Mouse (Mus musculus): ENCODE results near the gene Rad9b.
A peak's percentile ranks its signal among the peaks of the same experiment; 100 is the strongest.

Rad9b gene

DNA sequence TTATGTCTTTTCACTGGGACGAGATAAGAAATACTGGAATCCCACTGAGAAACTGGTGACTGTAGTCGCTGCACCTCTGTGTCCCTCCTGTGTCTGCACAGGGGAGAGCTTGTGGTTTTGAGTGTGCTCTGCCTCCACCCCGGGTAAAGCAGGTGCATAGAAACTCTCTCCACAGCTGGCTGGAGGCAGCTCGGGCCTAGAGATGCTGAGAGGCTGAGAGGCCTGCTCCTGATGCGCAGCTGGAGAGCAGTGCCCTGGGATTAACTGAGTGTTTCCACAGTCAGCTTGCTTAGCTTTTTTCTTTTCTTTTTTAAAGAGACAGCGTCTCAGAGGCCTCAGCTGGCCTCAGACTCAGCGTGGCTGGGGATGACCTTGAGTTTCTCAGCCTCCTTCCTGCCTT lies 42.3 kb downstream of the Rad9b start:
- no peak for DNase-seq

DNA sequence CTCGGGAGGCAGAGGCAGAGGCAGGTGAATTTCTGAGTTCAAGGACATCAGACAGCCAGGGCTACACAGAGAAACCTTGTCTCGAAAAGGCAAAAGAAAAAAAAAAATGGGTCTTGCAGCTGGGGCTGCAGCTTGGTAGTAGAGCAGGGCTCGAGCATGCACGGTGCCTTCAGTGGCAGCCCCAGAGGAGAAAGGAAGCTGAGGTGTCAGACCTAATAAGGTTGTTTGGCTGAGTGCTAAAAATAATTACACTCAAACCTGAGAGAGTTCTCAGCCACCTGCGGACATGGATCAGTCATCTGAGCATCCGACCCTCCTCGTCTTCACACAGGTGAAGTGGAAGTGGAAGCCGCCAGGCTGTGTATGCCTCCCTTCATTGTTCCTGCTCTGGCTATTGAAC lies 43.3 kb downstream of the Rad9b start:
- no peak for DNase-seq

DNA sequence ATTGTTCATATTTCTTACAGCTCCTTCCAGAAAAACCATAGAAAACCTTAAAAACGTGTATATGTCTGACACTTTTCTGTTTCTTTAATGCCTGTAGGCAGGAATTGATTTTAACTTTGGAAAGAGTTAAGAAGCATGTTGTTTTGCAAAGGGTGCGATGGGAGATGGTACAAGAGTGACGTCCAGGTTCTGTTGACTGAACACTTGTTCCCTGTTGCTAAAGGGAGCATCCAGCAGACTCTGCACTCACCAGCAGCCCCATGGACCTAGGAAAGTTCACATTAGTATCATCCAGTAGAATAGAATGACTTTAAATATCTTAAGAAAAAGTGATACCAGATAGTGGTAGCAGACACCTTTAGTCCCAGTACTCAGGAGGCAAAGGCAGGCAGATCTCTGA lies 47.5 kb downstream of the Rad9b start:
- no peak for DNase-seq

DNA sequence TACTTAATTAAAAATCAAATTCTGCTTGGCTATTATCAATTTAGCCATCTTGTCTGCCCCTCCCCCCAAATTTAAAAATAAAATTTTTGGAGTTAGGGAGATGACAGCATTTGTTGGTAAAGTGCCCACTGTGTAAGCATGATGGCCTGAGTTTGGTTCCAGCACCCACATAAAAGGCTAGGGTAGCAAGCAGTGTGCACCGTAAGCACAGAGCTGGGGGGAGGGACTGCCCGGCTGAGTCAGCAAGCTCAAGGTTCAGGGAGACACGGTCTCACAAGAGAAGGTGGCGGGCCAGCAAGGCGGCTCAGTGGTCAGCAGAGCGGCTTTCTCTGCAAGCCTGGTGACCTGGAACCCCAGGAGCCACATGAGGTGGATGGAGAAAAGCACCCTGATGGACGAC lies 48.6 kb downstream of the Rad9b start:
- no peak for DNase-seq

DNA sequence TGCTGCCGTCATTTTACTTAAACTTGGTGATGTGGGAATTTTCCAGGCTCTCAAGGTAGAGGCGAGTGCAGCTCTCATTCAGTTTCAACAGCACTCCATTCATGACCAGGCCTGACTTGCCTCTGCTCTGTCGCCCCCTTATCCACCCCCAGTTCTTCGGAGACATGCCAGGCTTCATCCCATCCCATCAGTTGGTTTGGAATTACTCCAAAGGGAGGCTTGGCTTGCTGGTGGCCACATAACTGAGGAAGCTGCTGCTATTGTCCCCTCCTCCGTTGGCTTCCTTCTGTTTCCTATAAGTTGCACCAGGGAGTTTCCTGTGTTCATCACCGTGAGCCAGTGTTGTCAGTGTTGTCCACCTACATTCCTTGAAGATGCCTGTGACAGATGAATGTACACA lies 49.5 kb downstream of the Rad9b start:
- DNase-seq: no peak

DNA sequence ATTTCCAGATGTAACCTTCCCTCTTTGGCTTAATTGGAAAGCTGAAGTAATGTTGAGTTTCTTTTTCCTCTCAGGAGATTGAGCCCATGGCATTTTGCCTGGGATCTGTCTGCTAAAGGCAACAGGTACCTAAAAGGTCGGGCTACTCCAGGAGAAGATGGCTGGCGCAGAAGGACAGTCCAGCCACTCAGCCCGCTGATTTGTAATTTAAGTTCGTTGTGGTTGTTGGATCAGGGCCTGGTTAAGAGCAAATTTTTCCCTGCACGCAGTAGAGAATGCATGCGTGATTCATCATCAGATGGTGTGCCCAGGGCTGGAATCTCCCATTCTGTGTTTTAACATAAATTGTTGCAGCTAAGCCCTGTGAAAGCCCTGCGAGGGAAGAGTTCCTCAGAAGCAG lies 50.1 kb downstream of the Rad9b start:
- DNase-seq: no peak

DNA sequence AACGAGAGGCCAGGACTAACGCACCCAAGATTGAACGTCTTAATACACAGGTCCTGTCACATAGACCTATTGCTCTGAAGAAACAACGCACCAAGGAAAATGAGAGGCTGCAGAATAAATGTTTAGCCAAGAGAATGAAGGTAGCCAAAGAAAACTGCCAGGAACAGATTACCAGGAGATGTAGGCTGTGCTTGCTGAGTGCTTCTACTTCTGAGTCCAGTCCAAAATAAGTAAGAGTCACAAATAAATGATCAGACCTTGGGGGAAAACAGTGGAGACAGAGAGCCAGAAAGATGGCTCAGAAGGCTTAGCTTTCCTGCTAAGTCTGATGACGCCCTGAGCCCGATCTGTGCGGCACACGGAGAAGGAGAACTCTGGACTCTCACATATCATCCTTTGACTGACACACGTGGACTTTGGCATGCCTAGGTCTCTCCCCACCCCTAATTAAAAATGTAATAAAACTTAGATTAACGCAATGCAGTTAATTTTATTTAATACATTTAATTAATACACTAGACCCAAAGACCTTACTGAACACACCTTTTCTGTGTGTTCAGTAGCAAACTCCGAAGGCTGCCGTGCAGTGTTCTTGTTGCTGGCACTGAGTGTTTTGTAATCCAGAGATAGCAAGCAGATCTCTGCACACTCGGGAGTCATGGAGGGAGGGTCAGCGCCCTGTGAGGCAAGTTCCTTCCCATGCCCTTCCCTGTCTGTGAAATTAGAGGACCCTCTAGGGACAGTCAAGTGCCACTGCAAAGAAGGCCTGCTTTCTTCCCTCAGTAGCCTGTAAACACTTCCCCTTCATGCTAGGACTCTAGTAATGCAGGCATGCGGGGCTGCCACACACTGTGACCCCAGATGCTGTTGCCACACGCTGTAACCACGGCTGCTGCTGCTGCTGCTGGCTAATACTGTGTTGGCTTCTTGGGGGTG lies 51.0 kb downstream of the Rad9b start:
- DNase-seq: no peak

DNA sequence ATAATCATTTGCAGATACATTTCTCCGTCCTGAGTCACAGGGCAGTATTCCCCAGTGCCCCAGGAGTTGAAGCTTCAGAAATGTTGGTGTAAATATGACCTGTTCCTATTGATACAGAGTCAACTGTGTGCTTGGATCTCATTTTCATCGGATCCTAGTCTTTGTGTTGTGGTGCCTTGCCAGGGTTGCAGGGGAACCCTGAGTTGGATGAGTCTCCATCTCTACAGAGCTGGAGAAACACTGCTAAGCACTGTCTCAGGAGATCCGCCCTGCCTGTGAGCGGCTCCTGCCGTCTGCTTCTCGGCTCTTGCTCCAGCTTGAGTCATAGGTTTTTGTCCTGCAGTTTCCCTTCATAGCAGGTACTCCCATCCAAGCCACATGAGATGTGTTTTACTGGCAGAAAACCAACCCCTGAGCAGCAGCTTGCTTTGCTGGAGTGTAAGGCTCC lies 53.9 kb downstream of the Rad9b start:
- no peak for DNase-seq

DNA sequence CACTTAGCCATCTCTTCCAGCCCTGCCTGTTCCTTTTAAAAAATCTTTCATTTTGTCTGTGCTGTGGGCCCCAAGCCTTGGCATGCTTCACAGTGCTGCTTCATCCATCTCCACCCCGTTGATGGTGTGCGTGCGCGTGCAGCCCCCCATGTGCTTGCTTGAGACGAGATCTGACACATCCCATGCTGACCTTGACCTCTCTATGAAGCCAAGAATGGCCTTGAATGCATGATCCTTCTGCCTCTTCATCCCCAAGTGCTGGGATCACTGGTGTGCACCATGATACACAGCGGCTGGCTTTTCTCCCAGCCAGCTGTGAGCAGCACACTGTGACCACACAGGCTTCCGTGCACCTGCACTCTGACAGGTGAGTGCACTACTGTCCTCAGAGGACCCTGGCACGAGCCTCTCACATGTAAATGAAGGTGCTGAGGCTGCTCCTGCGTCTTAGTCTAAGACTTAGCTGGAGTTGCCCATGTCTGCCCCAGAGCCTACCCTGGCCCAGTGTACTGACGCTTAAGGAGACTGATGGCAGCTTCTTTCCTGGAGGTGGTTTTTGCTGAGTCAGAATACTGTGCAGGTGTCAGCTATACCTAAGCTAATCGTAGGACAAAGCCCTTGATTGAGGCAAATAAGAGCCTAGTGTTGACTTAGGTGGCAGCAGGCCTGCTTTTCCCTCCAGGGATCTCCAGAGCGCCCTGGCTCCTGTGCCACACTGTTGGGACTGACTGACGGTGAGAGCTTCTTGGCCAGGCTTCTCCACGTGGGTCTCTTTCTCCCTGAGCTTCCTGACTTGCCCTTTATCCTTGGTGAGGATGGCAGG lies 58.7 kb downstream of the Rad9b start:
- peak; percentile 52 to 73 for DNase-seq

DNA sequence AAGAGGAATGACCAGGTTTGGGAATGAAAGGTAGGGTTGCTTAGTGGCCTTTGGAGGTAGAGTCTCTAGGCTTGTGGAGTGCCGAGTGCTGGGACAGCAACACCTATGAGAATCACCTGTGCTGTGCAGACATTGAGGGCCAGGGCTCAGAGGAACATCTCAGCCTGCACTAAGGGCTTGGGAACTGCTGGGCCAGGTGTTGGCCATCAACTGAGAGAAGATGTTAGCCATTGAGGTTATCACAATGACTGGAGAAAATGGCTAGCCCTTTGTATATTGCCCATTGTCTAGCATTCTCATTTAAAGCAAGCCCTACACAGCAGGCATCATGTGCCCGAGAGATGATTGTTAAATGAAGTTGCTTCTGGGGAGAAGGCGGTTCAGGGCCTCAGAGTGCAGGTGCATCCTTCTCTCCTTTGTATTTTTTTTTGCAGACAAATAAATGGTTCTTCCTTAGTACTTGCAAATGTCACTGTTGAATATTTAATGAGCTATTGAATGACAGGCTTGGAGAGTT lies 59.8 kb downstream of the Rad9b start:
- DNase-seq: no peak

DNA sequence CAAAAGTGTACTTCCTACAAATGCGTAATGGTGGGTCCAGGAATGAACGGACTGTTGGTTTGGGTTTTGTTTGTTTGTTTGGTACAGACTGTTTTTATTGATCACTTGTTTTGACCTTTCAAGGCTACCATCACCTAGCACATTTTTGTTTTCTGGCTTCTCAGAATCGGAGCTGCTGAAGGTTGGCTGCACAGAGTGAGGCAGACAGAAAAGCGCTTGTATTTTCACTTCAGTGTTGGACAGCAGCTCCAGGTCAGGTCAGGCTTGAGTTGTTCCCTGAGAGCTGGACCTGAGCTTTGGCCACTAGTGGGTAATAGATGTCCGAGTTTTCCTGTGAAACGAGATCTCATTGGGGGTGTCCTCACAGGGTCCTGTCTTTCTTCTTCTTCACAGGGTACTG lies 60.9 kb downstream of the Rad9b start:
- no peak for DNase-seq

DNA sequence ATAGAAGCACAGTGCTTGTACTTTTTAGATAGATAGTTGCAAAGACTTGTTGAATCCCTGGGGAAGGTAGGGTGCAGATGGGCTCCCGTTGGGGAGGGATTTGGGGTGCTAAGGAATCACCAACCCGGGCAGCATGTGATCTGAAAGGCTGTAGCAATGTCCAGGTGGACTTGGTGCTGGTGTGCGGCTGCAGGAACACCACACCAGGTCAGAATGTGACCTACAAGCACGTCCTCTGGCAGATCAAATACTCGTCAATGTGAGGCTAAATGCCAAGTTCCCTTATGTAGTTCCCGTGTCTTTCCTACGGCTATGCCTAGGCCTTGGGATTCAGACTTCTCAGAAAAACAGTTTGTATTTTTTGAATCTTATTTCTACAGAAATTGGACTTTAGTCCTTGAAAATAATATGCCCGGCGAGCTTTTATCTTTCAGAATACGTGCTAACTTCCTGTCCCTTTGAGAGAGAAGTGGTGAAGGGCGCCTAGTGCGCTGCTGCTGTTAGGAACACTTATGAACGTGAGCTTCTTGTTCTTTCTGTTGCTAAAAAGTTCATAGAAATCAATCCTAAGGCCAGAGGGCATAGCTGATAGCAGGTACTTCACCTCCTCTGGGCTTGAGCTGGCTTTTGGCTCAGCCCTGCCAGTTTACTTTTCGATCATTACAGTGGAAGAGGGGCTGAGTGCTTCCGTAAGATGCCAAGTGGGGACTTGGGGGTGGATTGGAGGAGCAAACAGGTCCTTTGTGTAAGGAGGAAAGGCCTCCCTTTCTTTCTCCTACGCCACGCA lies 62.3 kb downstream of the Rad9b start:
- DNase-seq: peak; percentile 68 to 76

DNA sequence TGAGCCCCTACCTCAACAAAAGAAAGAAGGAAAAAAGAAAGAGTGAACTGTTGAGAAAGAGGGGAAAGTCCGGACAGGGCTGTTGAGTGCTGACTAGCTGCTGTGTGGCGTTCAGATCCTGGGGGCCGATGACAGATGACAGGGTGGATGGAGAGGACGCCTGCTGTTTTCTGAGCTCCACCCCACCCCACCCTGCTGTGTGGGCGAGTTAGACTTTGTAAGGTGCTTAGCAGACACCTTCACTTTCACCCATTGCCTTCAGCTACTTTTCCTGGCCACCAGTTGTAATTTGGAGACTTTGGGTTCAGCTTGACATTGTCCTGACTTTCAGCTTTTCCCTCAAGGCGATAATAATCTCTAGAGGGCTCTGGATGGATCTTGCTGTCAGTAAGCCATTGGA lies 62.9 kb downstream of the Rad9b start:
- DNase-seq: no peak

DNA sequence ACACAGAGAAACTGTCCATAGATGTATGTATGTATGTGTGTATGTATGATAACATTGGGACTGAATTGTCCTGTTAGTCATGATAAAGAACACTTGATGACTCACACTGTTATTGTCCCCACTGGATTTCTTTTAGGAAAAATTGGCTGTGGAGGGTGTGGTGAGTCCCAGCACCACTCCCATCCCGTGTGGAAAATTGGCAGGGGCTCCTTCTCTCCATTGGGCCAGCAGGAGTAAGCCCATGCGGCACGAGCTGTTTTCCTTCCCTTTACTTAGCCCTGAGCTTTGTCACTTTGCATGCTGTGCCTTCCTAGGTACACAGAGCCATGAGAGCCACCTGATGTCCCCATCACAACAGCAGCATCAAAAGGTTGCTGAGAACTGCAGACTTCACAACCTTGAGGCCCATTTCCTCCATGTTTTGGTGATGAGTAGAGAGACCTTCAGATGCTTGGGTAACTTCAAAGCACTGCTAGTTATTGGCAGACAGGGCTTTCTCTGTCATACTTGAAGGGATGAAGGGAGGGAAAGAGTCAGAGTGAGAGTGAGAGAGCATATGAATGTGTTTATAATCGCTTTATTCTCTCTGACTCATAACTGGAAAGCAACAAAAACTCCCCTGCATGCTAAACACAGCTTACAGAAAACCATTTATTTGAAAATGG lies 65.8 kb downstream of the Rad9b start:
- no peak for DNase-seq

DNA sequence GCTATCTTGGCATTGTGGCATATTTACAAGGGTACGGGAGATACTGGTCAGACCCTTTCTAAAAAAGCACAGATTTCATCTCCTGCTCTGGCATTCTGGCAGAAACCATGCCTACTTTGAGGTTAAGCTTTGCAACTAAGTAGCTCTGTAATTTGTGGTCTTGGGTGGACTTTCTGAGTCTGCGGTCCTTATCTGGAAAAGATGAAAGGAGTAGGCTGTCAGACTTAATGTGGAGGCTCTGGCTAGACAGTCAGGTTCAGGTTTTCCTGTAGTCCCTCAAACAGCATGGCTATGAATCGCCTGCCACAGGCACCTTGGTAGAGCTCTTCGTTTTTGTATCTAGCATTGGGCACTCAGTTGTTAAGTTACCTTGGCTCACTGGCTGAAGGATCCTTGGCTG lies 67.0 kb downstream of the Rad9b start:
- no peak for DNase-seq

DNA sequence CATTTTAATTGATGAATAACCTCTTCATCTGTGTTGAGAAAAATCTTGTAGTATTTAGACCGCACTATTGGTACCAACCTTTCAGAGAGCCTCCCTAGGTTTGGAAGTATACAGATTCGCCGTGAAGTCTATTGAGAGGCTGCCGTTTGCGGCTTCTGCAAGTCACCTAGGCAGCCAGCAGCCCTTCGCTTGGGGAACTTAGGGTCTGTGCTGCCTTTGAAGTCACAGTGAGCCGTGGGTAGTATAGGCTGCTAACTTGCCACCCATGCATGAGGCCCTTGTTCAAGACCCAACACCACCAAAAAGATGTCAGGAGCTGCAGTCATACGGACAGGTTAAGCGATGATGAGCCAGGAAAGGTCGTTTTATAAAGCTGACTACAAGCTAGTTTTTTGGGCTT lies 67.8 kb downstream of the Rad9b start:
- DNase-seq: no peak

DNA sequence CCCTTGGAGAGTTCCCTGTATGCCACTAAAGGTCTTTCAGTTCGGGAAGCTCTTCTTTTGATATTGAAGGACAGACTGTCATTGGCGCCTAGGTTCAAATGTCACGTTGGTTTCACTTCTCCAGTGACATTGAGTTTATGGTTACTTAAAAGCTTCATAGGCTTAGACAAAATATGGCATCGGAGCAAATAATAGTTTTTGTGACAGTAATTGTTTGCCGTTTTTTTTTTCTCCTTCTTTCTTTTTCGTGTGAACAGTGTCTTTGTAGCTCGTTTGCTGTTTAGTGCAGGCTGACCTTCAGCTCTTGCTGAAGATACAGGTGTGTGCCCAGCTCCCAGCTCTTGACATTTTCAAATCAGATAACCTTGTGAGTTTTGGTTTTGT lies 68.3 kb downstream of the Rad9b start:
- DNase-seq: no peak

DNA sequence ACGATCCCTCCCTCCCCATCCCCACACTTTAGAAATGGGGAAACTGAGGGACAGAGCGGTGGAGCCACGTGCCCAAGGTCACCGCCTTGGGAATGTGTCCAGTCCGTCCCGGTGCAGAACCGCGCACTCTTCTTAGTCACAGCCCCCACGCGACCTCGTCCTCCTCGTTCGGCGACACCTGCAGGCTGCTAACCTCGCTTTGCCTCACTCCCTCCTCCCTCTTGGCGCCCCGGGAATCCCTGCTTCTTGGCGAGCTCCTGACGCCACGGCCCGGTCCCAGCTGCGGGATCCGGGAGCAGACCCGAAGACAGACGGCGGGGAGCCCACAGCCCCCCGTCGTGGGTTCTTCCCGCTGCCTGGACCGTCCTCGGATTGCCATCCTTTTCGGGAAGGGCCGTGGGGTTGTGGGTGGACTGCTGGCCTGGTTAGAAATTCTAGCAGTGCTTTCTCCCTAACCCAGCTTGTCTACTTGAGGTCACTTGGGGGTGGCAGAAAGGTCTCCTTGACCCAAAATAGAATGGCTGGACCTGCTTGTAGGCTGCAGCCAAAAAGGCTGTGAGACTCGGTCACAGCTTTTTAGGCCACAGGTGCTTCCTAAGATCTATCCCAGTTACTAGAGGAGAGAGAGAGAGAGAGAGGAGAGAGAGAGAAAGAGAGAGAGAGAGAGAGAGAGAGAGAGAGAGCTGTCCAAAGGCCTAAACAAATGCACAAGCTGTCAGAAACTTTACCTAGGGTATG lies 68.8 kb downstream of the Rad9b start:
- peak; percentile 58 to 59 for DNase-seq

DNA sequence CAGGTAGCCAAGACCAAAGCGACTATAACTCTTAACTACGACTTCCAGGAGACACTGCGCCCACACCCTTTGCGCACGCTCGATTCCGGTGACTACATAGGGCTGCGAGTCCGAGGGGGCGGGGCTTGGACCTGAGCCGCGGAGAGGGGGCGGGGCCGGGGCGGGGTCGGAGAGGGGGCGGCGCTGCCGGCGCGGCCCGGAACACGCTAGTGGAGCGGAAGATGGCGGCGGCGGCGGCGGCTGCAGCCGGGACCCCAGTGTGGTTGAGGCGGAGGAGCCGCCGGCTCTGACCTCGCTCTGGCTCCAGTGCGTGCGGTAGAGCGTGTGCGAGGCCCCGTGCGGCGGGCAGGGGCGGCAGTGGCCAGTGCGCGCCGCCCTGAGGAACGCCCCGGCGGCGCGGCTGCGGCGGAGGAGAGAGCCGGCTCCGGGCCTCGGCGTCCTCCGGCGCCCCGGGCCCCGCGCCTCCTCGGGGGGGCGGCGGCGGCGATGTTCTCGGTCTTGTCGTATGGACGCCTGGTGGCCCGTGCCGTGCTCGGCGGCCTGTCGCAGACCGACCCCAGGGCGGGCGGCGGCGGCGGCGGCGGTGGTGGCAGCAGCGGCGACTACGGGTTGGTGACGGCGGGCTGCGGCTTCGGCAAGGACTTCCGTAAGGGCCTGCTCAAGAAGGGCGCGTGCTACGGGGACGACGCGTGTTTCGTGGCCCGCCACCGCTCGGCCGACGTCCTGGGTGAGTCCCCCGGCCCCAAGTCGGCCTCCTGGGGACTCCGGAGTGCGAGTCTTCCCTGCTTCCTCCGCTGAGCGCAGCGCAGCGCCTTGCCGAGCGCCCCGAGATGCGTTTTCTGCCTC lies 69.6 kb downstream of the Rad9b start, which contains the start of gene Pptc7:
TSS of gene Pptc7 (plus strand) at position 183 of the 846 bp plus-strand sequence.
- DNase-seq: peak; percentile 91 to 93

DNA sequence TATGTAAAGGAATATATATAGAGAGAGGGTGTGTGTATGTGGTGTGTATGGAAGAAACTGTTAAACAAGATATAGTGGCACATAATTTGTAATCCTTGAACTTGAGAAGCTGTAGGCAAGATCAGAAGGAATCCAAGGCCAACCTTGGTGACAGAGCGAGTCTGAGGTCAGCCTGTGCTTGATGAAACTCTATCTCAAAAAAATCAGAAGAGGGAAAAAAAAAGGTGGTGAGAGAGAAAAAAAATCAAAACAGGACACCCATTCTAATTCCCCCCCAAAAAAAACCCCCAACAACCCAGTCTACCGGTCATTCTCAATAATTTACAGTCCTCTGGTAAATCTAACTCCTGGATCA lies 70.2 kb downstream of the Rad9b start:
- no peak for DNase-seq
